Mouse (Mus musculus): ENCODE data around the gene Syne1. TPM values are rescaled to one million over a fixed set of nuclear protein-coding genes. Genes with fewer than 3 reads are reported as not detected.

The Syne1 gene
- polyA plus RNA-seq, 1 experiment from 2014 or later = 6.2 TPM

- no peaks in the 10 kb centered on the region for H3K4me1 ChIP-seq (ENCODE audit: insufficient read depth, low read depth, low read length)
- no peak overlapping the region for H3K9ac ChIP-seq (replicated peaks; ENCODE audit: low read depth)
- no peak overlapping the region for H3K4me3 ChIP-seq (ENCODE audit: low read depth, low read length)
- no peaks in the 10 kb centered on the region for H3K9me3 ChIP-seq (ENCODE audit: low read length)
- H3K27ac ChIP-seq (ENCODE audit: low read length) = no peak overlapping the region
- TF ChIP-seq EP300 (IDR thresholded peaks at IDR 0.05) = no peak
- TF ChIP-seq CTCF (IDR thresholded peaks at IDR 0.05) = no peak
- ATAC-seq = no peak
- no peak overlapping the region for H3K4me2 ChIP-seq (replicated peaks; ENCODE audit: low read depth, low read length)
- DNase-seq (ENCODE audit: low spot score) = no peak
- H3K36me3 ChIP-seq (ENCODE audit: insufficient read depth, low read length) = no peaks in the 10 kb centered on the region
- no peaks in the 10 kb centered on the region for H3K27me3 ChIP-seq (replicated peaks; ENCODE audit: insufficient read depth, low read length)
Measured at GRCm38 (mm10) chr10:5558808-5559207, 7.5 kb upstream of the Syne1 start.

- ATAC-seq = peak; percentile 60; the same call in 1 of the 2 replicates
- TF ChIP-seq EP300 (IDR thresholded peaks at IDR 0.05) (no peak), CTCF (IDR thresholded peaks at IDR 0.05) (peak; percentile 69)
- Histone ChIP-seq H3K27me3 (replicated peaks; ENCODE audit: insufficient read depth, low read length) (no peaks in the 10 kb centered on the region), H3K4me1 (ENCODE audit: insufficient read depth, low read depth, low read length) (no peaks in the 10 kb centered on the region; the same call in 1 of the 2 replicates), H3K9me3 (ENCODE audit: low read length) (no peaks in the 10 kb centered on the region), H3K4me3 (ENCODE audit: low read depth, low read length) (no peak overlapping the region), H3K9ac (replicated peaks; ENCODE audit: low read depth) (no peak overlapping the region), H3K27ac (ENCODE audit: low read length) (no peak overlapping the region), H3K4me2 (replicated peaks; ENCODE audit: low read depth, low read length) (no peak overlapping the region), H3K36me3 (ENCODE audit: insufficient read depth, low read length) (no peaks in the 10 kb centered on the region)
- WGBS = 18% methylated on average over 5 of the region's 5 CpGs
- DNase-seq (ENCODE audit: low spot score) = peak; percentile 45
Measured at GRCm38 (mm10) chr10:5554941-5555340, 3.7 kb upstream of the Syne1 start.

- Histone ChIP-seq H3K9me3 (ENCODE audit: low read length) (no peaks in the 10 kb centered on the region), H3K4me3 (ENCODE audit: low read depth, low read length) (peak overlapping the region; percentile 30)
Measured at GRCm38 (mm10) chr10:5550168-5551021, 887 bp downstream of the Syne1 start.

GRCm38 (mm10) chr10:5549871-5550167 is 1.5 kb downstream of the Syne1 start:
- H3K4me1 ChIP-seq (ENCODE audit: insufficient read depth, low read depth, low read length) = no peaks in the 10 kb centered on the region; the same call in 1 of the 2 replicates
- no peak overlapping the region for H3K27ac ChIP-seq (ENCODE audit: low read length)
- no peak overlapping the region for H3K9ac ChIP-seq (replicated peaks; ENCODE audit: low read depth)
- H3K27me3 ChIP-seq (replicated peaks; ENCODE audit: insufficient read depth, low read length) = no peaks in the 10 kb centered on the region
- H3K9me3 ChIP-seq (ENCODE audit: low read length) = no peaks in the 10 kb centered on the region
- DNase-seq (ENCODE audit: low spot score) (no peak), ATAC-seq (no peak)
- H3K36me3 ChIP-seq (ENCODE audit: insufficient read depth, low read length) = no peaks in the 10 kb centered on the region
- 11% methylated on average over 6 of the region's 6 CpGs for WGBS
- H3K4me3 ChIP-seq (ENCODE audit: low read depth, low read length) = peak overlapping the region; percentile 30; the same call in 1 of the 2 replicates
- peak overlapping the region; percentile 53 for H3K4me2 ChIP-seq (replicated peaks; ENCODE audit: low read depth, low read length)
- no peak for TF ChIP-seq CTCF (IDR thresholded peaks at IDR 0.05)
- 0 out of 2 replicates have a peak, but pooled peaks have one; percentile 16 for TF ChIP-seq EP300 (IDR thresholded peaks at IDR 0.05)

More at GRCm38 (mm10) chr10:5550168-5551021, 887 bp downstream of the Syne1 start:
- peak; percentile 31 for DNase-seq (ENCODE audit: low spot score)
- H3K27me3 ChIP-seq (replicated peaks; ENCODE audit: insufficient read depth, low read length) = no peaks in the 10 kb centered on the region
- no peaks in the 10 kb centered on the region; the same call in 1 of the 2 replicates for H3K4me1 ChIP-seq (ENCODE audit: insufficient read depth, low read depth, low read length)
- under 1% methylated on average over 43 of the region's 44 CpGs for WGBS
- no peak overlapping the region for H3K9ac ChIP-seq (replicated peaks; ENCODE audit: low read depth)
- TF ChIP-seq EP300 (IDR thresholded peaks at IDR 0.05) (no peak), CTCF (IDR thresholded peaks at IDR 0.05) (peak; percentile 41)
- peak; percentile 79 for ATAC-seq
- H3K36me3 ChIP-seq (ENCODE audit: insufficient read depth, low read length) = no peaks in the 10 kb centered on the region
- peak overlapping the region; percentile 6; the same call in 1 of the 2 replicates for H3K27ac ChIP-seq (ENCODE audit: low read length)
- peak overlapping the region; percentile 53 for H3K4me2 ChIP-seq (replicated peaks; ENCODE audit: low read depth, low read length)

- Histone ChIP-seq H3K27me3 (replicated peaks; ENCODE audit: insufficient read depth, low read length) (no peaks in the 10 kb centered on the region), H3K9ac (replicated peaks; ENCODE audit: low read depth) (no peak overlapping the region), H3K4me2 (replicated peaks; ENCODE audit: low read depth, low read length) (no peak overlapping the region), H3K4me3 (ENCODE audit: low read depth, low read length) (no peak overlapping the region), H3K4me1 (ENCODE audit: insufficient read depth, low read depth, low read length) (no peaks in the 10 kb centered on the region; the same call in 1 of the 2 replicates), H3K36me3 (ENCODE audit: insufficient read depth, low read length) (no peaks in the 10 kb centered on the region), H3K9me3 (ENCODE audit: low read length) (no peaks in the 10 kb centered on the region), H3K27ac (ENCODE audit: low read length) (no peak overlapping the region)
- WGBS = 73% methylated on average over 2 of the region's 2 CpGs
- TF ChIP-seq EP300 (IDR thresholded peaks at IDR 0.05) (no peak), CTCF (IDR thresholded peaks at IDR 0.05) (no peak)
- DNase-seq (ENCODE audit: low spot score) = no peak
- ATAC-seq = no peak
Measured at GRCm38 (mm10) chr10:5548651-5549050, 2.6 kb downstream of the Syne1 start.

- no peak for DNase-seq (ENCODE audit: low spot score)
- H3K9me3 ChIP-seq (ENCODE audit: low read length) = no peaks in the 10 kb centered on the region
- no peak overlapping the region for H3K4me2 ChIP-seq (replicated peaks; ENCODE audit: low read depth, low read length)
- H3K27me3 ChIP-seq (replicated peaks; ENCODE audit: insufficient read depth, low read length) = no peaks in the 10 kb centered on the region
- no peak for ATAC-seq
- H3K4me1 ChIP-seq (ENCODE audit: insufficient read depth, low read depth, low read length) = no peaks in the 10 kb centered on the region; the same call in 1 of the 2 replicates
- 84% methylated on average over 9 of the region's 9 CpGs for WGBS
- no peak for TF ChIP-seq CTCF (IDR thresholded peaks at IDR 0.05)
- no peak for TF ChIP-seq EP300 (IDR thresholded peaks at IDR 0.05)
- no peak overlapping the region for H3K9ac ChIP-seq (replicated peaks; ENCODE audit: low read depth)
- no peaks in the 10 kb centered on the region for H3K36me3 ChIP-seq (ENCODE audit: insufficient read depth, low read length)
- no peak overlapping the region for H3K27ac ChIP-seq (ENCODE audit: low read length)
- H3K4me3 ChIP-seq (ENCODE audit: low read depth, low read length) = no peak overlapping the region
Measured at GRCm38 (mm10) chr10:5547769-5548168, 3.5 kb downstream of the Syne1 start.
